Mouse (Mus musculus) CH12.LX (cell line): ENCODE data around the gene Ablim2. TPM values are rescaled to one million over a fixed set of nuclear protein-coding genes. Genes with fewer than 3 reads are reported as not detected.
A peak's percentile ranks its signal among the peaks of the same experiment; 100 is the strongest.

ENCODE experiments used
- DNase-seq: peaks from one replicate; pipeline ENCODE4 v3.0.0-alpha.2; 2013; ENCODE audit errors: extremely low read depth
- H3K27ac ChIP-seq: 2 replicates; pipeline ENCODE4 v1.5.1; 2012; ENCODE audit warnings: low read depth, mild to moderate bottlenecking, control low read depth, moderate library complexity; ENCODE audit not compliant: insufficient read depth
- H3K27me3 ChIP-seq: replicated peaks from 2 replicates; pipeline ENCODE3; 2012; ENCODE audit warnings: inconsistent platforms
- H3K36me3 ChIP-seq, 2 experiments: replicated peaks in 1 of 2; 2 replicates each; pipeline versions ENCODE3 to v1.6.1; 2012; ENCODE audit warnings: inconsistent platforms in 1 of 2, low read length in 1 of 2, mild to moderate bottlenecking in 1 of 2, mixed read lengths in 1 of 2, moderate library complexity in 1 of 2; ENCODE audit not compliant: control insufficient read depth in 1 of 2, insufficient read depth in 1 of 2
- H3K4me1 ChIP-seq, 2 experiments: 2 replicates each; pipeline ENCODE4 v1.6.1; 2012; ENCODE audit warnings: inconsistent platforms in 1 of 2, moderate library complexity in 1 of 2; ENCODE audit not compliant: insufficient read depth in 2 of 2, control insufficient read depth in 1 of 2
- H3K4me2 ChIP-seq: 2 replicates; pipeline ENCODE4 v1.6.1; 2012; ENCODE audit warnings: low read depth, mild to moderate bottlenecking, control low read depth; ENCODE audit not compliant: poor library complexity, insufficient read depth, severe bottlenecking
- H3K4me3 ChIP-seq, 3 experiments: fragments of 150-350 bp in 1 of 3; sonication (generic) in 1 of 3; replicated peaks in 1 of 3; 2 replicates each; pipeline versions ENCODE3 to v1.5.1; 2011 to 2012; ENCODE audit warnings: low read depth in 2 of 3, low read length in 2 of 3, mild to moderate bottlenecking in 2 of 3, moderate library complexity in 2 of 3, control low read depth in 1 of 3, improper control_type of control experiment in 1 of 3, inconsistent platforms in 1 of 3, mixed read lengths in 1 of 3; ENCODE audit not compliant: poor library complexity in 1 of 3
- H3K79me2 ChIP-seq: replicated peaks from 2 replicates; pipeline ENCODE4 v1.6.1; 2012; ENCODE audit warnings: mild to moderate bottlenecking, moderate library complexity; ENCODE audit not compliant: control insufficient read depth, poor library complexity, insufficient read depth, severe bottlenecking; ENCODE audit errors: extremely low read depth
- H3K9ac ChIP-seq: 2 replicates; pipeline ENCODE4 v1.6.1; 2012; ENCODE audit warnings: low read depth, mild to moderate bottlenecking, control low read depth, moderate library complexity; ENCODE audit not compliant: insufficient read depth
- H3K9me3 ChIP-seq: replicated peaks from 2 replicates; pipeline ENCODE3; 2012; ENCODE audit warnings: low read length, inconsistent platforms, mixed read lengths
- BHLHE40 ChIP-seq: IDR thresholded peaks from 2 replicates; pipeline ENCODE4 v1.6.1; 2011; ENCODE audit warnings: mild to moderate bottlenecking, low read depth, low read length, improper control_type of control experiment
- CHD2 ChIP-seq: IDR thresholded peaks from 2 replicates; pipeline ENCODE4 v1.6.1; 2011; ENCODE audit warnings: low read length, improper control_type of control experiment
- CTCF ChIP-seq, 2 experiments: IDR thresholded peaks in 1 of 2; conservative IDR thresholded peaks in 1 of 2; 2 replicates each; pipeline ENCODE4 v1.5.1; 2011 to 2012; ENCODE audit warnings: low read depth in 2 of 2, low read length in 2 of 2, improper control_type of control experiment in 1 of 2, inconsistent platforms in 1 of 2, mild to moderate bottlenecking in 1 of 2, moderate library complexity in 1 of 2
- E2F4 ChIP-seq: IDR thresholded peaks from 2 replicates; pipeline ENCODE4 v1.6.1; 2011; ENCODE audit warnings: low read depth, low read length, improper control_type of control experiment; ENCODE audit not compliant: insufficient replicate concordance
- ELF1 ChIP-seq: IDR thresholded peaks from 2 replicates; pipeline ENCODE4 v1.6.1; 2014; ENCODE audit warnings: low read depth, mild to moderate bottlenecking, inconsistent platforms, low read length, improper control_type of control experiment
- EP300 ChIP-seq: IDR thresholded peaks from 2 replicates; pipeline ENCODE4 v1.6.1; 2011; ENCODE audit warnings: low read length, improper control_type of control experiment
- ETS1 ChIP-seq: conservative IDR thresholded peaks from 2 replicates; pipeline ENCODE4 v1.6.1; 2012; ENCODE audit warnings: low read depth, mild to moderate bottlenecking, inconsistent platforms, low read length, improper control_type of control experiment, moderate library complexity
- GABPA ChIP-seq: IDR thresholded peaks from 2 replicates; pipeline ENCODE4 v1.6.1; 2012; ENCODE audit warnings: low read depth, low read length, improper control_type of control experiment, inconsistent platforms; ENCODE audit not compliant: insufficient replicate concordance
- HCFC1 ChIP-seq: IDR thresholded peaks from 2 replicates; pipeline ENCODE4 v1.6.1; 2012; ENCODE audit warnings: low read depth, mild to moderate bottlenecking, inconsistent platforms, low read length, improper control_type of control experiment
- JUND ChIP-seq: conservative IDR thresholded peaks from 2 replicates; pipeline ENCODE4 v1.6.1; 2011; ENCODE audit warnings: low read depth, low read length, improper control_type of control experiment
- KAT2A ChIP-seq: IDR thresholded peaks from 2 replicates; pipeline ENCODE4 v1.6.1; 2012; ENCODE audit warnings: low read length, improper control_type of control experiment, inconsistent platforms; ENCODE audit not compliant: insufficient replicate concordance
- MAFK ChIP-seq: IDR thresholded peaks from 2 replicates; pipeline ENCODE4 v1.6.1; 2011; ENCODE audit warnings: low read length, improper control_type of control experiment; ENCODE audit not compliant: insufficient replicate concordance
- MAX ChIP-seq: IDR thresholded peaks from 2 replicates; pipeline ENCODE4 v1.6.1; 2011; ENCODE audit warnings: low read length, improper control_type of control experiment
- MAZ ChIP-seq: IDR thresholded peaks from 2 replicates; pipeline ENCODE4 v1.6.1; 2012; ENCODE audit warnings: low read depth, mild to moderate bottlenecking, inconsistent platforms, low read length, improper control_type of control experiment, moderate library complexity
- MXI1 ChIP-seq: IDR thresholded peaks from 2 replicates; pipeline ENCODE4 v1.6.1; 2011; ENCODE audit warnings: mild to moderate bottlenecking, low read depth, low read length, improper control_type of control experiment
- MYC ChIP-seq: IDR thresholded peaks from 2 replicates; pipeline ENCODE4 v1.6.1; 2011; ENCODE audit warnings: low read depth, mild to moderate bottlenecking, improper control_type of control experiment, low read length
- NELFE ChIP-seq: IDR thresholded peaks from 2 replicates; pipeline ENCODE4 v1.6.1; 2011; ENCODE audit warnings: low read depth, low read length, improper control_type of control experiment
- POLR2A ChIP-seq: IDR thresholded peaks from 2 replicates; pipeline ENCODE4 v1.6.1; 2011; ENCODE audit warnings: low read depth, mild to moderate bottlenecking, improper control_type of control experiment, low read length
- POLR2AphosphoS2 ChIP-seq: IDR thresholded peaks from 2 replicates; pipeline ENCODE4 v1.6.1; 2011; ENCODE audit warnings: low read depth, low read length, improper control_type of control experiment
- RAD21 ChIP-seq: IDR thresholded peaks from 2 replicates; pipeline ENCODE4 v1.6.1; 2011; ENCODE audit warnings: low read depth, mild to moderate bottlenecking, low read length, improper control_type of control experiment, moderate library complexity
- RCOR1 ChIP-seq: conservative IDR thresholded peaks from 2 replicates; pipeline ENCODE4 v1.6.1; 2012; ENCODE audit warnings: low read depth, mild to moderate bottlenecking, inconsistent platforms, low read length, improper control_type of control experiment
- SIN3A ChIP-seq: IDR thresholded peaks from 2 replicates; pipeline ENCODE4 v1.6.1; 2012; ENCODE audit warnings: low read length, improper control_type of control experiment, inconsistent platforms
- SMC3 ChIP-seq: IDR thresholded peaks from 2 replicates; pipeline ENCODE4 v1.6.1; 2011; ENCODE audit warnings: low read depth, low read length, improper control_type of control experiment
- TBP ChIP-seq: conservative IDR thresholded peaks from 2 replicates; pipeline ENCODE4 v1.6.1; 2011; ENCODE audit warnings: low read depth, low read length, improper control_type of control experiment
- TCF12 ChIP-seq: IDR thresholded peaks from 2 replicates; pipeline ENCODE4 v1.6.1; 2014; ENCODE audit warnings: low read depth, mild to moderate bottlenecking, inconsistent platforms, low read length, improper control_type of control experiment
- UBTF ChIP-seq: IDR thresholded peaks from 2 replicates; pipeline ENCODE4 v1.6.1; 2012; ENCODE audit warnings: low read depth, mild to moderate bottlenecking, inconsistent platforms, low read length, improper control_type of control experiment, moderate library complexity
- USF1 ChIP-seq: IDR thresholded peaks from 2 replicates; pipeline ENCODE4 v1.6.1; 2014; ENCODE audit warnings: low read depth, mild to moderate bottlenecking, inconsistent platforms, low read length, improper control_type of control experiment
- USF2 ChIP-seq: conservative IDR thresholded peaks from 2 replicates; pipeline ENCODE4 v1.6.1; 2011; ENCODE audit warnings: low read depth, low read length, improper control_type of control experiment
- ZC3H11A ChIP-seq: IDR thresholded peaks from 2 replicates; pipeline ENCODE4 v1.6.1; 2012; ENCODE audit warnings: low read depth, mild to moderate bottlenecking, inconsistent platforms, low read length, improper control_type of control experiment
- ZKSCAN1 ChIP-seq: IDR thresholded peaks from 2 replicates; pipeline ENCODE4 v1.6.1; 2012; ENCODE audit warnings: low read depth, inconsistent platforms, low read length, improper control_type of control experiment, borderline replicate concordance
- ZMIZ1 ChIP-seq: IDR thresholded peaks from 2 replicates; pipeline ENCODE4 v1.6.1; 2012; ENCODE audit warnings: low read depth, mild to moderate bottlenecking, inconsistent platforms, low read length, improper control_type of control experiment
- ZNF384 ChIP-seq: IDR thresholded peaks from 2 replicates; pipeline ENCODE4 v1.6.1; 2012; ENCODE audit warnings: low read depth, low read length, improper control_type of control experiment, inconsistent platforms
- dilution Hi-C: fragments of 300-500 bp; cut with MboI; formaldehyde crosslinking; loops from 2 replicates; pipeline ENCODE4 v1.14.3; 2020; ENCODE audit warnings: low sequenced_read_pairs; ENCODE audit not compliant: extremely low pct_unique_long_range_greater_than_20kb, extremely low pct_ligation_motif_present
- in situ Hi-C: fragments of 300-500 bp; cut with MboI; formaldehyde crosslinking; loops from 3 replicates; pipeline ENCODE4 v1.14.3; 2019; ENCODE audit warnings: low sequenced_read_pairs, low pct_ligation_motif_present, low pct_unique_long_range_greater_than_20kb, mixed read lengths
- polyA plus RNA-seq: library from polyadenylated mRNA; unstranded; fragments of >175 nt; gene quantifications from 2 replicates; pipeline ENCODE4 v1.2.1, GENCODE M21; 2012; ENCODE audit warnings: low read depth; ENCODE audit not compliant: insufficient read length
- total RNA-seq, 2 experiments: library from RNA; depleted of rRNA; stranded (reverse); fragments of 300-350 nt in 1 of 2; fragments of >200 nt in 1 of 2; gene quantifications; 2 replicates each; pipeline ENCODE4 v1.2.3; 2012 to 2014

Ablim2 gene
- total and polyA plus RNA-seq, 3 experiments, result 4.4 to 12.2 (median 11.0) TPM

GRCm38 (mm10) chr5:35751016-35751415, 6.7 kb upstream of the Ablim2 start:
- in situ Hi-C loops, result no loop called here
- dilution Hi-C loops, result no loop called here
- Histone ChIP-seq H3K4me2 (no peak overlapping the region), H3K4me3 (no peak overlapping the region), H3K27ac (no peak overlapping the region)
- DNase-seq, result no peak
- TF ChIP-seq MAFK, result 0 out of 2 replicates have a peak, but pooled peaks have one; percentile 42
- TF ChIP-seq BHLHE40, result no peak
- TF ChIP-seq, all 38 proteins: peak for 1
- Histone ChIP-seq H3K36me3 (no peaks in the 10 kb centered on the region), H3K4me1 (peaks cover 0 to 37% of the 10 kb centered on the region in 2 experiments; a peak in 2 of 4 replicates), H3K27me3 (peaks cover 14% of the 10 kb centered on the region), H3K79me2 (no peaks in the 10 kb centered on the region), H3K9me3 (no peaks in the 10 kb centered on the region), H3K9ac (no peak overlapping the region)

- peaks cover 0 to 39% of the 10 kb centered on the region in 2 experiments; a peak in 3 of 4 replicates for H3K4me1 ChIP-seq
- no peak for TF ChIP-seq MXI1
- TF ChIP-seq HCFC1, result no peak
- TF ChIP-seq RCOR1, result no peak
- TF ChIP-seq CHD2, result no peak
- no peak for TF ChIP-seq UBTF
- no peak for TF ChIP-seq ZMIZ1
- no peak for TF ChIP-seq TBP
- peak; percentile 26 for TF ChIP-seq ZC3H11A
- TF ChIP-seq POLR2A, result no peak
- no peak for TF ChIP-seq USF2
- TF ChIP-seq ZNF384, result no peak
- TF ChIP-seq NELFE, result no peak; the same call in 1 of the 2 replicates
- TF ChIP-seq EP300, result no peak
- peak; percentile 88 for TF ChIP-seq RAD21
- no peak for TF ChIP-seq POLR2AphosphoS2
- TF ChIP-seq USF1, result no peak
- TF ChIP-seq SMC3, result peak; percentile 69
- no peak for TF ChIP-seq KAT2A
- no peak for TF ChIP-seq GABPA
- no peak for TF ChIP-seq MYC
- no peak for TF ChIP-seq TCF12
- TF ChIP-seq E2F4, result no peak
- peak; percentile 89 to 93 for TF ChIP-seq CTCF (conservative IDR thresholded peaks at IDR 0.05 in 1 of 2, IDR thresholded peaks at IDR 0.05 in 1 of 2; ENCODE audit: low read depth in 2 of 2, low read length in 2 of 2)
- no peak for TF ChIP-seq ELF1
- no peak for TF ChIP-seq ZKSCAN1
- TF ChIP-seq JUND, result no peak
- no peak for TF ChIP-seq MAX
- TF ChIP-seq SIN3A, result no peak
- TF ChIP-seq MAZ, result no peak
- TF ChIP-seq ETS1, result no peak
- peaks cover 49% of the 10 kb centered on the region for H3K27me3 ChIP-seq
- H3K36me3 ChIP-seq, result no peaks in the 10 kb centered on the region
- no peak overlapping the region for H3K9ac ChIP-seq
- dilution Hi-C loops (no loop called here), in situ Hi-C loops (loop anchor here (5.0 kb wide), 2 partner anchors 33 to 92 kb away; no protein-coding TSS in a partner anchor)
- DNase-seq, result peak; percentile 72
- no peaks in the 10 kb centered on the region for H3K9me3 ChIP-seq
- no peaks in the 10 kb centered on the region for H3K79me2 ChIP-seq
- H3K4me2 ChIP-seq, result peak overlapping the region; percentile 34; the same call in 1 of the 2 replicates
- no peak overlapping the region for H3K27ac ChIP-seq
- H3K4me3 ChIP-seq, result no peak overlapping the region
Measured at GRCm38 (mm10) chr5:35755131-35755733, 2.4 kb upstream of the Ablim2 start.
